Mouse (Mus musculus): ENCODE data around the gene Exoc7. TPM values are rescaled to one million over a fixed set of nuclear protein-coding genes. Genes with fewer than 3 reads are reported as not detected.

Gene Exoc7
- total RNA-seq, 2 experiments from 2014 or later: 83.2 to 94.8 TPM

DNA sequence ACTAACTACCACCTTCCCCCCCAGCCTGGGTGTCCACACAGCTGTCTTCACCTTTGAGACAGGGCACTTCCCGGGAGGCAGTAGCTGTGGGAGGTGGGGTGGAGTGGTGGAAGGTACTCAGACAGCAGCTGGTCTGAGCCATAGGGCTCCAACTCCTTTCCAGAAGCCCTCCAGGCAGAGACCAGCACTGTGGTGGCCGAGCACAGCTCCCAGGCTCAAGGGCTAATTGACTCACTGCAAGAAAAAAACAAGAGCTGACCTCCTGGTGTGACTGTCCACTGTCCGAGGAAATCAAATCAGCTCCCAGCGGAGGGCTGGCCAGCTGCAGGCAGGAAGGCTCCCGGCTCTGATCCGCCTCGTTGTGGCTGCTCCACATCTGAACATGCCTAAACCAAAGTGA lies 67.2 kb downstream of the Exoc7 start:
- DNase-seq (ENCODE audit: low spot score in 2 of 2): no peak
- H3K4me3 ChIP-seq: no peak overlapping the region
- no peak for TF ChIP-seq CTCF (conservative IDR thresholded peaks at IDR 0.05)
- no peak overlapping the region for H3K27ac ChIP-seq

Other genes with a start within 250 kb of the Exoc7 start
- gene Unc13d, start 229.3 kb downstream of the Exoc7 start, total RNA-seq (2021): 1 to 10 TPM; 1.3 to 2.1 TPM
- 100 to 1,000 TPM; 417 to 440 TPM for gene Wbp2, start 220.2 kb downstream of the Exoc7 start, total RNA-seq (2021)
- gene Trim47, start 180.0 kb downstream of the Exoc7 start, total RNA-seq (2021): 1 to 10 TPM; 4.6 to 7.2 TPM
- 1 to 10 TPM; 6.9 to 7.7 TPM for gene Trim65, start 176.1 kb downstream of the Exoc7 start, total RNA-seq (2021)
- gene Mrpl38, start 168.4 kb downstream of the Exoc7 start, total RNA-seq (2021): 10 to 100 TPM; 64.6 to 66.8 TPM
- 10 to 100 TPM; 91.6 to 96.4 TPM for gene Fbf1, start 139.1 kb downstream of the Exoc7 start, total RNA-seq (2021)
- 10 to 100 TPM; 39.6 to 40.1 TPM for gene Ten1, start 108.4 kb downstream of the Exoc7 start, total RNA-seq (2021)
- gene Acox1, start 108.2 kb downstream of the Exoc7 start, total RNA-seq (2021): 100 to 1,000 TPM; 124 to 126 TPM
- gene Evpl, start 69.2 kb downstream of the Exoc7 start, total RNA-seq (2021): under 1 TPM; 0.67 to 0.93 TPM
- gene Srp68, start 33.0 kb downstream of the Exoc7 start, total RNA-seq (2021): 10 to 100 TPM; 63.7 to 64.1 TPM
- not detected for gene Galr2, start 26.3 kb downstream of the Exoc7 start, total RNA-seq (2021)
- 1 to 10 TPM; 4.3 to 5.9 TPM for gene Foxj1, start 28.2 kb upstream of the Exoc7 start, total RNA-seq (2021)
- 100 to 1,000 TPM; 227 to 236 TPM for gene Rnf157, start 105.8 kb upstream of the Exoc7 start, total RNA-seq (2021)
- 10 to 100 TPM; 32.5 to 41.9 TPM for gene Ubald2, start 126.9 kb upstream of the Exoc7 start, total RNA-seq (2021)
- under 1 TPM in 1 of 2 experiments, not detected in 1; 0.17 TPM for gene Qrich2, start 159.0 kb upstream of the Exoc7 start, total RNA-seq (2021)
- gene Prpsap1, start 187.0 kb upstream of the Exoc7 start, total RNA-seq (2021): 10 to 100 TPM; 84.2 to 98.5 TPM
- 1 to 10 TPM; 1.6 to 1.9 TPM for gene Sphk1, start 223.7 kb upstream of the Exoc7 start, total RNA-seq (2021)

Measured in layer of hippocampus, adult 2 months (tissue).